Mouse (Mus musculus): Measurements from ENCODE around the gene Cdc45. TPM values are rescaled to one million over a fixed set of nuclear protein-coding genes. Genes with fewer than 3 reads are reported as not detected.

Cdc45 gene
- total RNA-seq, 2 experiments from 2014 or later = 93.9 to 110 TPM

DNA sequence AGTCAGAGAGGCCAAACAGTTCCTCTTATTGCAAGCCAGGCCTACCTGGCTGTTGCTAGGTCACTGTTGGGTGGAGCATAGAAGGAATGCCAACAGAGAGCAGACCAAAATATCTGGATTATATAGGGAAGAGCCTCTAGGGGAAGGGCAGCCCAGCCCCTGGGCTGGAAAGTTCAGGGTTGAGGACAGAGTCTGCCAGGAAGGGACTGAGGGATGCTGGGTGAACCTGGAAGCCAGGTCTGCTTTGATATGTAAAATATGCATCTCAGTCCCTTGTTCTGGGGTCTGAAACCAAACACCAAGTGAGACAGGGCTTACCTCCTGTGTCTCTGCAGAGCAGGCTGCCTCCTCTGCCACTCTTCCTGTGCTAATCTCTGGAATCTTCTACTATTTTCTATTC lies 73.5 kb downstream of the Cdc45 start:
- ATAC-seq (replicated peaks; ENCODE audit: poor library complexity) = no peak

DNA sequence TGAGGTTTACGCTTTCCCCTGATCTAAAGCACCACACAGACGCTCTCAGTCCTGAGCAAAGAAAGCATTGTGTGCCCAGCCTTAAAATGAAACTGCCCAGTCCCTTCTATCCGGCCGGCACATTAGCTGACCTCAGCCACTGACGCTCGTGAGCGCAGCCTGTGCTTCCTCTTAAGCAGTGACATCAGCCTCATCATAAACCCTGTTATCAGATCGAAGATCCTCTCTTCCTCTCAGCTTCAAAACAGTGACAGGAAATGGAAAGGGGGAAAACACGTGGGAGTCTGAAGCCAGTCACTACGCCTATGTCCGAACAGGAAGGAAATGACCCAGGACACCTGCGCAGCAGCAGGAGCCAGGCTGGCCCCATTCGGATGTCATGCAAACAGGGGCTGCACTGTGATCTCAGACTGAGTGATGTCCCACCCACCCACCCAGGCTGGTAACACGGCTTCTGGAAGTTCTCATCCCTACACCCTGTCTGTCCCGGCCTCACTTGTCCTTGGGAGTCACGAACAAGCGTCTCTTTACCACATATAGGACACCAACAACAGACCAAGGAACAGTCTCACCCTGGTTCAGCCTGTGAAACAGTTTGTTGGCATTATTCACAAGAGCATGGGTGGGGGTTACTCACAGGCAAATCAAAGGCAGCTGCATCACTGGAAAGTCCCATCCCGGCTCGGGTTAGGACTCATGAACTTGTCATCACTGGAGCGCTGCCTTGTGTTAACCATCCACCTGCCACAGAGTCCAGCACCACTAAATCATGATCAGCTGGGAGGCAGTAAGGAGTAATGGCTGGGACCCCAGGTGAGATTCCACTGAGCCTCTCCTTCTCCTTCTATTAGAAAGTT lies 78.5 kb downstream of the Cdc45 start:
- peak; percentile 71 for ATAC-seq (replicated peaks; ENCODE audit: poor library complexity)

DNA sequence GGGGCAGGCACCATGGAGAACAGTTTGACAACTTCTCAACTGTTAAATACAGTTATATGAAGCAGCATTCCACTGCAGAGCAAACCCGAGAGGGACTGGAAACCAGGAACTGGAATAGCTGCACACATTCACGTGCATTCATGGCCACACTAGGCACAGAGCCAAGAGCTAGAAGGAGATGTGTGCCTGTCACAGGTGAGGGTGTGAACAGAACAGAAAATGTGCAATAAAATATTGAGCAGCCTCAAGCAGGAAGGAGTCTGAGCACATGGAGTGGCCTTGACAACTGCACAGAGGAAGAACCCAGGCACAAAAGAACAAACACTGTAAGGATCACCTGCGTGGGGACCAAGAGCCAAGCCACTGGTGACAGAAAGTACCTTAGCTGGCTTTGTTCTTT lies 81.1 kb downstream of the Cdc45 start:
- ATAC-seq (replicated peaks; ENCODE audit: poor library complexity) = no peak

Other genes starting within 250 kb of the Cdc45 start
- not detected in 2 replicates for gene Tbx1, start 221.3 kb downstream of the Cdc45 start, total RNA-seq (2015)
- gene Tbx1, start 221.3 kb downstream of the Cdc45 start, total RNA-seq (2017) = not detected in 2 replicates
- gene Gp1bb, start 189.6 kb downstream of the Cdc45 start, total RNA-seq (2015) = 0.76 TPM in 1 of 2 replicates, not detected in the other
- 0.25 TPM in 1 of 2 replicates, not detected in the other for gene Gp1bb, start 189.6 kb downstream of the Cdc45 start, total RNA-seq (2017)
- gene Gm49601, start 185.6 kb downstream of the Cdc45 start, total RNA-seq (2015) = 0.79 and 1.4 TPM in 2 replicates
- 1.4 and 3.5 TPM in 2 replicates for gene Gm49601, start 185.6 kb downstream of the Cdc45 start, total RNA-seq (2017)
- gene Sept5, start 182.0 kb downstream of the Cdc45 start, total RNA-seq (2015) = 7.0 and 9.1 TPM in 2 replicates
- 2.6 and 8.7 TPM in 2 replicates for gene Sept5, start 182.0 kb downstream of the Cdc45 start, total RNA-seq (2017)
- not detected in 2 replicates for gene Cldn5, start 35.1 kb downstream of the Cdc45 start, total RNA-seq (2015)
- not detected in 2 replicates for gene Cldn5, start 35.1 kb downstream of the Cdc45 start, total RNA-seq (2017)
- 54.3 and 60.0 TPM in 2 replicates for gene Ufd1, start 208 bp downstream of the Cdc45 start, total RNA-seq (2015)
- gene Ufd1, start 208 bp downstream of the Cdc45 start, total RNA-seq (2017) = 72.6 and 83.2 TPM in 2 replicates
- 23.1 and 27.0 TPM in 2 replicates for gene 2510002D24Rik, start 24.6 kb upstream of the Cdc45 start, total RNA-seq (2015)
- 23.2 and 36.1 TPM in 2 replicates for gene 2510002D24Rik, start 24.6 kb upstream of the Cdc45 start, total RNA-seq (2017)
- gene Gm28539, start 24.6 kb upstream of the Cdc45 start, total RNA-seq (2015) = not detected in 2 replicates
- gene Gm28539, start 24.6 kb upstream of the Cdc45 start, total RNA-seq (2017) = not detected in 2 replicates
- gene Mrpl40, start 64.9 kb upstream of the Cdc45 start, total RNA-seq (2015) = 93.4 and 121 TPM in 2 replicates
- 105 and 112 TPM in 2 replicates for gene Mrpl40, start 64.9 kb upstream of the Cdc45 start, total RNA-seq (2017)
- 44.2 and 47.4 TPM in 2 replicates for gene Hira, start 65.0 kb upstream of the Cdc45 start, total RNA-seq (2015)
- gene Hira, start 65.0 kb upstream of the Cdc45 start, total RNA-seq (2017) = 55.6 and 70.6 TPM in 2 replicates

Data from megakaryocyte progenitor cell, adult 5-6 weeks (primary cell).